Mouse (Mus musculus) kidney, postnatal 0 days (tissue): Measurements from ENCODE around the gene Uspl1. TPM values are rescaled to one million over a fixed set of nuclear protein-coding genes. Genes with fewer than 3 reads are reported as not detected.
A peak's percentile ranks its signal among the peaks of the same experiment; 100 is the strongest.

Source experiments
- ATAC-seq: fragments of 200-750 bp; cut with Nextera tagmentation; replicated peaks from 2 replicates; pipeline ENCODE4 v1.8.0; 2017; ENCODE audit warnings: low read depth, moderate number of reproducible peaks, moderate TSS enrichment, moderate library complexity; ENCODE audit not compliant: low FRiP score
- DNase-seq: peaks from one replicate; pipeline ENCODE4 v3.0.0-alpha.2; 2016; ENCODE audit warnings: low spot score
- H3K27ac ChIP-seq: fragments of 300-500 bp; sonication (generic); 2 replicates; pipeline ENCODE4 v1.5.1; 2014; ENCODE audit warnings: mild to moderate bottlenecking
- H3K27me3 ChIP-seq: fragments of 300-500 bp; sonication (generic); 2 replicates; pipeline ENCODE4 v1.6.1; 2014; ENCODE audit warnings: low read length, mixed read lengths; ENCODE audit not compliant: insufficient read depth
- H3K36me3 ChIP-seq: fragments of 300-500 bp; sonication (generic); 2 replicates; pipeline ENCODE4 v1.6.1; 2014; ENCODE audit warnings: low read length, mixed read lengths; ENCODE audit not compliant: insufficient read depth
- H3K4me1 ChIP-seq: fragments of 300-500 bp; sonication (generic); replicated peaks from 2 replicates; pipeline ENCODE4 v1.6.1; 2014; ENCODE audit warnings: antibody characterized with exemption, low read length, mixed read lengths; ENCODE audit not compliant: insufficient read depth
- H3K4me2 ChIP-seq: fragments of 300-500 bp; sonication (generic); 2 replicates; pipeline ENCODE4 v1.6.1; 2014; ENCODE audit warnings: mild to moderate bottlenecking, low read length, moderate library complexity, mixed read lengths
- H3K4me3 ChIP-seq: fragments of 300-500 bp; sonication (generic); replicated peaks from 2 replicates; pipeline ENCODE4 v1.5.1; 2014; ENCODE audit warnings: low read depth, low read length
- H3K9ac ChIP-seq: fragments of 300-500 bp; sonication (generic); 2 replicates; pipeline ENCODE4 v1.6.1; 2014; ENCODE audit warnings: low read depth, low read length
- H3K9me3 ChIP-seq: fragments of 300-500 bp; sonication (generic); replicated peaks from 2 replicates; pipeline ENCODE4 v1.6.1; 2016; ENCODE audit warnings: low read length, inconsistent platforms, mixed read lengths
- CTCF ChIP-seq: IDR thresholded peaks from 2 replicates; pipeline ENCODE4 v1.5.1; 2016; ENCODE audit warnings: antibody characterized with exemption, low read depth, mild to moderate bottlenecking, moderate library complexity
- WGBS: fragments of 180-500 bp; shearing (Covaris S2); extraction: QIAGEN DNeasy Blood & Tissue Kit; methylation state at CpG from one replicate; pipeline ENCODE4 v1.1.7; 2014; 5-methylcytosine and 5-hydroxymethylcytosine counted together
- polyA plus RNA-seq: library from polyadenylated mRNA; unstranded; fragments of >200 nt; fragmentation: Nextera tagmentation; extraction: Ambion mirVana; gene quantifications from 2 replicates; pipeline ENCODE4 v1.2.1, GENCODE M21; 2015

Gene Uspl1
- polyA plus RNA-seq, 1 experiment from 2014 or later: 29.2 TPM

DNA sequence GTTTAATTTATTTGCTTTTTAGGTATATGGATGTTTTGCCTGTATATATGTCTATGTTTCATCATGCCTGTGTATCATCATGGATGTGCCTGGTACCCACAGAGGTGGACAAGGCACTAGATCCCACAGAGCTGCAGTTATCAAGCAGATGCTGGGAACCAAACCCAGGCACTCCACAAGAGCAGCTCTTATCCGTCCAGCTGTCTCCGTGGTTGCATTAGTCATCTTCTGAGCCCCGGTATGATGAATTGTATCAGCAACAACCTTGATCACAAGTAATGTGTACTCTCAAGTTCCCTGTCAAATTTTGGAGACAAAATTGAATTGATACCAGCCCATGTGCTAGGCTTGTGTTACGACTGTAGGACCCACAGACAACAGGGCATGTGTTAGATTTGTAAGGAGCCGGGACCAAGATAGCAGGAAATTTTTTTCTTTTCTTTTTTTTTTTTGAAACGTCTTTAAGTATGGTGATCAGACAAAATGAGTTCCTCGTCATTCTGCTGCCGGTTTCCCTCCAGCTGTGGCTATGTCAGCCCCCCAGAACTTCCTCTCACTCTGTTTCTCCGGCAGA is 61.3 kb downstream of the Uspl1 start:
- no peak for ATAC-seq
- peak overlapping the region; percentile 42; the same call in 1 of the 2 replicates for H3K9ac ChIP-seq
- no peak for TF ChIP-seq CTCF
- WGBS: 51% methylated on average over 9 of the region's 9 CpGs
- no peaks in the 10 kb centered on the region for H3K36me3 ChIP-seq
- H3K27ac ChIP-seq: 0 out of 2 replicates have a peak overlapping the region, but pooled peaks have one; percentile 42
- no peaks in the 10 kb centered on the region for H3K27me3 ChIP-seq
- 0 out of 2 replicates have a peak, but pooled peaks cover 6% of the 10 kb centered on the region for H3K4me1 ChIP-seq
- DNase-seq: no peak
- 0 out of 2 replicates have a peak overlapping the region, but pooled peaks have one; percentile 1 for H3K4me3 ChIP-seq
- peak overlapping the region; percentile 47 for H3K4me2 ChIP-seq
- no peaks in the 10 kb centered on the region for H3K9me3 ChIP-seq

DNA sequence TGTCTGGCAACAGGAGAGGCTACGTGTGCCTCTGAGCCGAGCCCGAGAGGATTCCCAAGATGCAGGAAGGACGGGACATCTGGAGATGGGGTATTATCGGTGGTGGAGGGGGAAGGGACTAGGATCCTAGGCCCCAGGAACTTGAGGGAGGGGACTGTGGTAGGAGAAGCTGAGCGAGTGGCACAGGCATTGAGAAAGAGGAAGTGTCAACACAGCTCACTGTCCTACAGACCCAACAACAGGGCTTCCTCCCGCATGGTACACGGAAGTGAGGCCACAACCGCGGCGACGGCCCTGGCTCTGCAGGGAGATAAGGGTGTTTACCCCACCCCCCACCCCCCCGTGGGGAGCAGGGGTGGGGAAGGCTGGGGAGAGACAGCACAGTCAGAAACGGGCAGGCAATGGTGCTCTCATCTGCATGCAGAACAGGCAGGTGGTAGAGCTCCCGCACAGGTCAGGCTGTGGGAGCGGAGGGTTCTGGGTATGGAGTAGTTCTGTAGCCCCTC is 61.9 kb downstream of the Uspl1 start:
- Histone ChIP-seq H3K9ac (peak overlapping the region; percentile 42), H3K4me1 (0 out of 2 replicates have a peak, but pooled peaks cover 6% of the 10 kb centered on the region), H3K27ac (0 out of 2 replicates have a peak overlapping the region, but pooled peaks have one; percentile 42), H3K4me3 (0 out of 2 replicates have a peak overlapping the region, but pooled peaks have one; percentile 1), H3K4me2 (peak overlapping the region; percentile 47), H3K36me3 (no peaks in the 10 kb centered on the region), H3K9me3 (no peaks in the 10 kb centered on the region), H3K27me3 (no peaks in the 10 kb centered on the region)
- 11% methylated on average over 16 of the region's 16 CpGs for WGBS
- ATAC-seq (peak; percentile 77), DNase-seq (peak; percentile 61)
- no peak for TF ChIP-seq CTCF

DNA sequence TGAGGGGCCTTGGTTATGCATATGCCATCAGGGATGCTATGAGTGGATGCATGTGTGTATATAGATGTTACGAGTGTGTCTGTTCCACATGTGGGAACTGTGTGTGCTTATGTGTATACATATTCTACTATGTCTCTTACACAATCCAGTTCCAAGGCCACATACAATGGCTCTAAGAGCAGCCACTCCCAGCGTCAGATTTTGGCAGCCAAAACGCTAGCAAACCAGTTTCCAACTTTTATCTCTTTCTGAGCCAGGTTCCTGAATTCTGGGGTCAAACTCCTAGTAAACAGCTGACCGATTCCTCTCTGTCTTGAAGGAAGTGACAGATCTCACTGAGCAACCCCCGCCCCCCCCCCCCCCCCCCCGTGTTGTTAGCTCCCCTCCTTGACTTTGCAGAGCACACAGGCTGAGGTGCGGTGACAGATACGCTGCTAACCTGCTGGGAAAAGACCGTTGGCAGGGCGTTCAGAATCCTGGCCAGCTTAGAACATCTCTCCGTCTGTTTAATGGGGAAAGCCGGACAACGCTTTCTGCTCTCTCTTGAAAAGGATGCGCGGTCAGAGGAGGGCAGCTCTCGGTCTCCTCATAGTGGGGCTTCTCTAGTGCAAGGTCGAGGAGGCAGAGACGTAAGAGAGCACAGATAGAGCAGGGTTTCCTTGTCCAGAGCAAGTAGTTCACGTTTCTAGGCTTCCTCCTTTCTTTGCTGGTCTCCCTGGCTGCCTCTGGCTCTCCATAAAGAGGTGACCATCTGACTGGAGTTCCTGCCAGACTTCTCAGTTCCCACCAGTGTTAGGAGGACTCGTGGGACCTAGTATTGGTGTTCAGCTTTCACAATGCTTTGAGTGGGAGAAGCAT is 63.1 kb downstream of the Uspl1 start:
- Histone ChIP-seq H3K9ac (no peak overlapping the region), H3K9me3 (no peaks in the 10 kb centered on the region), H3K27ac (no peak overlapping the region), H3K4me1 (0 out of 2 replicates have a peak, but pooled peaks cover 6% of the 10 kb centered on the region), H3K4me3 (no peak overlapping the region), H3K27me3 (no peaks in the 10 kb centered on the region), H3K36me3 (no peaks in the 10 kb centered on the region), H3K4me2 (no peak overlapping the region)
- no peak for ATAC-seq
- peak; percentile 29 for DNase-seq
- TF ChIP-seq CTCF: no peak
- 39% methylated on average over 20 of the region's 20 CpGs for WGBS

DNA sequence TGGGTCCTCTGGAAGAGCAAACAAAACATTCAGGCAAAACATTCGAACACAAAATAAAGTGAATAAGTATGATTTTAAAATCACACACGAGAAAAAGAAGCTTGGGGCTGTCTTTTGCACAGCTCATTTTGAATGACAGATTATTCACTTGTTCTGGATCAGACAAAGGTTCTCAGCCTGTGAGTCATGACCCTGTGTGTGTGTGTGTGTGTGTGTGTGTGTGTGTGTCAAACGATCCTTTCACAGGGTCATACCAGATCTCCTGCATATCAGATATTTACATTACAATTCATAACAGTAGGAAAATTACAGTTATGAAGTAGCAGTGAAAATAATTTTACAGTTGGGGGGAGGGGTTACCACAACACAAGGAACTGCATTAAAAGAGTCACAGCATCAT is 68.2 kb downstream of the Uspl1 start:
- H3K9me3 ChIP-seq: no peaks in the 10 kb centered on the region
- no peaks in the 10 kb centered on the region for H3K36me3 ChIP-seq
- H3K4me2 ChIP-seq: no peak overlapping the region
- 84% methylated on average over 3 of the region's 3 CpGs for WGBS
- no peaks in the 10 kb centered on the region for H3K4me1 ChIP-seq
- DNase-seq (no peak), ATAC-seq (no peak)
- no peak overlapping the region for H3K27ac ChIP-seq
- no peak for TF ChIP-seq CTCF
- no peak overlapping the region for H3K4me3 ChIP-seq
- no peaks in the 10 kb centered on the region for H3K27me3 ChIP-seq
- H3K9ac ChIP-seq: no peak overlapping the region

DNA sequence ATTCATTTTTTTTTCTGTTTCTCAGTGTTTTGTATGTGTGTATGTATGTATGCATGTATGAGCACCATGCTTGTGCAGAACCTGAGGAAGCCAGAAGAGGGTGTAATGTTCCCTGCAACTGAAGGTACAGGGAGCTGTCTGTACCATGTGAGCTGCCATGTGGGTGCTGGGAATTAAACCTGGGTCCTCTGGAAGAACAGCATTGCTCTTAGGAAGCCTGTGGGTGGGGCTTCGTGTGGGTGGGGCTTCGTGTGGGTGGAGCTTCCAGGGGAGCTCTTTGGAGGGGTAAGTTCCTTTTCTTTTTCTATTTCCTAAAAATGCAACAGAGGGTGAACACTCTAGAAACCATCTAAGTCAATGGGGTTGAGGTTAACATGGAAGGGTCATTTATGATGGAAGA is 69.3 kb downstream of the Uspl1 start:
- Histone ChIP-seq H3K36me3 (no peaks in the 10 kb centered on the region), H3K9me3 (no peaks in the 10 kb centered on the region), H3K4me2 (no peak overlapping the region), H3K27me3 (no peaks in the 10 kb centered on the region), H3K4me3 (no peak overlapping the region), H3K9ac (no peak overlapping the region), H3K27ac (no peak overlapping the region), H3K4me1 (no peaks in the 10 kb centered on the region)
- 75% methylated on average over 2 of the region's 2 CpGs for WGBS
- no peak for ATAC-seq
- no peak for DNase-seq
- no peak for TF ChIP-seq CTCF

DNA sequence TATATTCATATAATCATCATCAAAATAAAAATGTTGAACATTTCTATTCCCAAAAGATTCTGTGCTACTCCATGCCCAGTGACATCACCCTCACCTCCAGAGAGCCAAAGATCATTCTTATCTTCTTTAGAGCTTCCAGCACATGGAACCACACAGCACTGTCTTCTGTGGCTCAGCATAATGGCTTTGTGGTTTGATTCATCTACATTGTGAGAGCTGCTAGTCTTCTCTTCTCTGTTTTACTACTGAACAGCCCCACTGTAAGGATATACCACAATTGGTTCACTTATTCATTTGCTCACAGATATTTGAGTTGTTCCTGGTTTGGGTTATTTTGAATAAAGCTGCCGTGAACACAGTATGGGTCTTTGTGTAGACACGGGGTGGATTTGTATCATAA is 71.4 kb downstream of the Uspl1 start:
- no peaks in the 10 kb centered on the region for H3K36me3 ChIP-seq
- DNase-seq: no peak
- H3K27me3 ChIP-seq: no peaks in the 10 kb centered on the region
- no peak overlapping the region for H3K4me2 ChIP-seq
- no peak for ATAC-seq
- H3K4me1 ChIP-seq: peaks cover 7% of the 10 kb centered on the region; the same call in 1 of the 2 replicates
- TF ChIP-seq CTCF: no peak
- H3K9me3 ChIP-seq: no peaks in the 10 kb centered on the region
- H3K27ac ChIP-seq: peak overlapping the region; percentile 79; the same call in 1 of the 2 replicates
- 87% methylated on average over 2 of the region's 2 CpGs for WGBS
- no peak overlapping the region for H3K9ac ChIP-seq
- H3K4me3 ChIP-seq: no peak overlapping the region
